Mouse (Mus musculus): ENCODE results near the gene Simc1.
"Not testable (repeated sequence)": the region's sequence is repeated elsewhere in the genome, so short reads cannot be mapped to it uniquely, and the experiment has no call there.

Simc1 gene

DNA sequence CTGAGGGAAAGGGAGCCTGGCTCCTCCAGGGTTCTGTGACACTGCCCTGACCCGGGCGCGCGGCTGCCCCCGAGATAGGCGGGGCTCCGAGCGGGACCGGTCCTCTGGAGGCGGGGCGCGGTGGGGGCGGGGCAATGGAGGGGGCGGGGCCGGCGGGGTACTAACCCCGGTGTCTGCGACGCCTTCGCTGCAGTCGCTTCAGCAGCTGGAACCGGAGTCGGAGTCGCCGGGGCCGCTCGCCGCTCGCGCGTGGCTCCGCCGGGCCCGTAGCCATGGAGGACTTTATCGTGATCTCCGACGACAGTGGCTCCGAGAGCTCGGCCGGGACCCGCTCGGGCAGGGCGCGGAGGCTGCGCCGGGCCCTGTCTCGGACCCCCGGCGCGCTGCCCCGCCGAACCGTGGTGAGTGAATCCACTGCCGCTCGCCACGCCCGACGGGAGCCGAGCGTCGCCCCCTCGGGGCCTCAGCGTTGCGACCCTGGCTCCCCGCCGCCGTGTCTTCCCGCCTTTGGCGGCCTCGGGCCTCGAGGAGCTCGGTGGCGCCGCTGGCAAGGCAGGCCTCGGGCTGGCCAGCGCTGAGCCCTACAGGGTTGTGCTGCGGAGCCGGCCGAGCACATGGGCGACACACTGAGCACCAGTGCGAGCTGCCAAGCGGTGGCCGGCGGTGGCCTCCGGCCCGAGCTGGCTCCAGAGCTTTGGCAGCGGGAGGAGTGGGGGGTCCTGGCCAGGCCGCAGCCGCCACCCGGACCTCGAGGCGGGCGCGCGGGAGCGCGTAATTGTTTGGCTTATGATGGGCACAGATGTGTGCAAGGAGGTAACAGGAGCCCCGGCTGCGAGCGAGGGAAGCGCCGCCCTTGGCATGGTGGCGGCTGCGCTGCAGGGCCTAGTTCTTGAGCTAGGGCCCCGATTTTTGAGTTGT is at the start of gene Simc1:
Simc1 (plus strand) TSS at position 176 of the 918 bp plus-strand sequence.
- peak; percentile 83 to 90 for DNase-seq

DNA sequence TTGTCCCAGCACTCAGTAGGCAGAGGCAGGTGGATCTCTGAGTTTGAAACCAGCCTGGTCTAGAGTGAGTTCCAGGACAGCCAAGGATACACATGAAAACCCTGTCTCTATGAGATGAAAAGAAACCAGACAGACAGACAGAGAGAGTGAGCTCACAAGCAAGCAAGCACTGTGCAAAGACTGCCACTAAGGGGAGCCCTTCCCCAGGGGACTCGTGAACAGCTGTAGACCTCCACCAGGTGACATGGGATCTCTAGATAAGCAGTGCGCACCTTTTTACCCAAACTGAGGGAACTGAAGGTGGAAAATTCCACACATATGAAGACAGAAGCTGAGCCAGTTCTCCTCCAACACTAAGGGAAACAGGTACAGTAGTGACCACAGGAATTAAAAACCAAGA is 46.5 kb upstream of the Simc1 start:
- peak; percentile 56 to 63 for DNase-seq

DNA sequence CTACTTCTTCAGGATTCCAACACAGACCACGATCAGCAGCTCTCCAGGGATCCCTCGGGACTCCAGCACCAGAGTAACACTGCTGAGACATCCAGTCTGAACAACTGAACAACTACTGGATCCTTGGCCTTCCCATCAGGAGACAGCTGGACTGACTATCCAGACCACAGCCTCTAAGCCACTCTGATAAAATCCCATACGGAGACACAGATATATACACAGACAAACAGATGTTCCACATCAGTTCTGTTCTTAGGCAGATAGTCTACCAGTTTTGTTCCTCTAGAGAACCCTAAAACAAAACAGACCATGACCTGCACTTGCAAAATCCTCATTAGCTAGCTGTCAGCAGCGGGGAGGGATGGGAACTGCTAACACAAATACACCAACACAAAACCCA is 44.3 kb upstream of the Simc1 start:
- DNase-seq = no peak

DNA sequence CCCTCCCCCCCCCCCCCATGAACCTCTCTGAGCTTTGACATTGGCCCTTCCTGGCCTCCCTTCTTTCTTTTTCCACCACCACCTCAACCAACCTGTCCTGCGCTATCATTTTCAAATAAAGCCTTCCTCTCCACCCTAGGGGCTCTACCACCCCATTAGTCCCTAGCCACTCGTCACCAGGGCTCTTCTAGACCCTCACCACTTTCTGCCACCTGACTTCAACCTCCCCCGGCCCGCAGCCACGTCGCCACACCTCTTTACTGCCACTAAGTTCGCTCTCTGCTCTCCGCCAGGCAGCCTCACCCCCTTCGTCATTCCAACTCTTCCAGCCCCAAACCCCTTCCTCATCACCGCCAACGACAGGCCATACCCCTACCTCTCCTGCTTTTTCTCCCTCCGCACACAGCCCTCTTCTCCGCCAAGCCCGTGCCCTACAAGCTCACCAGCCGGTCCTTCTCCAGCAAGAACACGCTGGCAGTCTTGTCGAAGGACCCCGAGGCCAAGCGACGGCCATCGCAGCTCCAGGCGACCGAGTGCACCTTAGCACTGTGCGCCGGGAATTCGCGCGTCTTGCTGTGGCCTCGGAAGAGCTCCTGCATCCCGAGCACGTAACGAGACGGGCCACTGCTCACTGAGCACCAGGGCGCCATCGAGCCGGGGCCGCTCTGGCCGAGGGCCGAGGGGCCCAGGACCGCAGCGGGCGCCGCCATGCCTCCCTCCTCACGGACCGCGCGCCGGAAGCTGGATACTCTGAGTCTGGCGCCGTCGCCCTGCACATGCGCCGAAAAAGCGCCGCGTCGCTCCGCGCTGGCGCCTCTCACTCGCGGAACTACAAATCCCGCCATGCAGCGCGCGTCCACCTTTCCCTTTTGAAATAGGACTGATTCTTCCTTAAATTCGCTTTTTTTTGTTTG is 35.2 kb upstream of the Simc1 start, which contains the start of gene Thoc3:
Thoc3 (minus strand) TSS at position 752 of the 914 bp plus-strand sequence.
- peak; percentile 93 to 95 for DNase-seq

DNA sequence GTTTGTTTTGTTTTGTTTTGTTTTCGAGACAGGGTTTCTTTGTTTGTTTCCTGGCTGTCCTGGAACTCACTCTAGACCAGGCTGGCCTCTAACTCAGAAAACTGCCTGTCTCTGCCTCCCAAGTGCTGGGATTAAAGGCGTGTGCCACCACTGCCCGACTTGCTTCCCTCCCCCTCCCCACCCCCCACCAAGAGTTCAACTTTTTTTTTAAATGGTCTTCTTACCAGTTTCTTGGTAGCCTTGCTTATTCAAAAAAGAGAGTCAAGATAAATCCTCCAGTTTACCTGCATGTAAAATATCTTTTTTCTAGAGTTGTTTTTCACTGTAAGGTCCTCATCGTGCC is 34.6 kb upstream of the Simc1 start:
- no peak for DNase-seq

DNA sequence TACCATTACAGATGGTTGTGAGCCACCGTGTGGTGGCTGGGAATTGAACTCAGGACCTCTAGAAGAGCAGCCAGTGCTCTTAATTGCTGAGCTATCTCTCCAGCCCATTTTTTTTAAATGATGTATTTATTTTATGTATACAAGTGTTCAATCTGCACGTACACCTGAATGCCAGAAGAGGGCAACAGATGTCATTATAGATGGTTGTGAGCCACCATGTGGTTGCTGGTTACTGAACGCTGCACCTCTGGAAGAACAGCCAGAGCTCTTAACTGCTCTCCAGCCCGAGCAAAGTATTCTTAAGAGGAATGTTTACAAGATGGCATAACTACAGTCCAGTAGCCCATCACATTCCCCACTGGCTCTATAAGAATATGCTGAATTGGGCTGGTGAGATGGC is 31.6 kb upstream of the Simc1 start:
- no peak for DNase-seq

DNA sequence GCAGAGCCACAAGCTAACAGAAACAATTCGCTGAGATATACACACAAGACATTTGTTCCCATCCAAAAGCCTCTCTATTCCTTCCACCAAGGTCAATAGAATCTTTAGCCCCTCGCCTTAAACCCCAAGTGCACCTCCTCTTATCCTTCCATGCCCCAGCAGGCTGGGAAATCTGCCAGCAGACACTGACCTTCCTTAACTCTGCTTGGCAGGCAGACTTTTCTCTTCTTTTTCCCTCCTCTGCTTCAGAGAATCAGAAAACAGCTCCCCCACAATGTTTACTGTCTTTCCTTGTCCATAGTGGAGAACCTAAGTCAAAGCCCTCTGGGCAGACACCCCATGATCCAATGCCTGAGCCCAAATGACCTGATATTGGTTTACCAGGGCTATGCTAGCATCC is 28.6 kb upstream of the Simc1 start:
- DNase-seq = no peak

DNA sequence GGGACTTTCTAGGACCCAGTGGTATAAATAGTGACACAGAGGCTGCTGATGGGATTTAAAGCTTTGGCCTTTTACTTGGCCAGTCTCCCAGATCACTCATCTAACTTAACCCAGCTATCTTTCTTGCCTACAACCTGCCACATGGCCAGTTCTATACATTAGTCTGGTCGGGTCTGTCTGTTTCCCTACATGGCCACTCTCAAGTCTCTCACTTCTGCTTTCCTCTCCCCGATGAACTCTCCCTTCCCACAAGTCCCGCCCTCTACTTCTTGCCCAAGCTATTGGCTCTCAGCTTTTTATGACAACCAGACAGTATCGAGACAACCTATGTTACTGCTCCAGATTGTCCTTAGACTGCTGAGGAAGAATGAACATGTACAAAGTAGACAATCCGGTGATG is 27.9 kb upstream of the Simc1 start:
- DNase-seq = no peak

DNA sequence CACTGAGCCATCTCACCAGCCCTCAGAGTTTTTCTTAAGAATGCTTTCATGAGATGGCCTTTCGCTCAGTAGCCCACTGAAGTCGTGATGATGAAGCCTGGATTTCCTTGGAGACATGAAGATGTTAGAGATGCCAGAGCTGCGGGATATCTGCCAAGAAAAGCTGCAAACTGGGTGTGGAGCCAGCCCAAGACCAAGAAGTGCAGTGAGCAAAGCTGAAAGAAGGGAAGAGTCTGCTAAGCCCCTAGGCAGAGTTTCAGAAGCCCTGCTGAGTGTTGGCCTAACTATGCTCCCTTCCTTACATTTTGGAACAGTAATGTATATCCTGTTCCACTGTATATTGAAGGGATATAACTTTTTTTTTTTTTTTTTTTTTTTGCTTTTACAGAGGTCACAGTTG is 24.3 kb upstream of the Simc1 start:
- no peak for DNase-seq

DNA sequence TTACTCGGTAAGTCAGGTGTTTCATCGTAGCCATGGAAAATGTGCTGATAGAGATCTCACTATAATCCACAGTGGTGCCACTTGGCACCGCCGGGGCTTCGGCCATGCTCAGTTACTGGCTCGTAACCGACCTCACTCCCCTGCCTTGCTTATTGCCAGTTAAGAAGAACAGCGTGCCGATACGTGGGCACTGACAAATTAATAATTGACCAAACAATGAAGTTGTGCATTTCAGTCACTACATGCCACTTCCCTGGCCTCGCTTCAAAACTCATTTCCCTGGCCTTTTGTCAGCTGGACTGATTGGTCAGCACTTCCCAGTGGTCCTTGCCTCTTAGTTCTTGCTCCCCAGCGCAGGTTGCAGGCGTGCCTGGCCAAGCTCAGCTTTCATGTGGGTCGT is 22.1 kb upstream of the Simc1 start:
- peak; percentile 33 to 51 for DNase-seq

DNA sequence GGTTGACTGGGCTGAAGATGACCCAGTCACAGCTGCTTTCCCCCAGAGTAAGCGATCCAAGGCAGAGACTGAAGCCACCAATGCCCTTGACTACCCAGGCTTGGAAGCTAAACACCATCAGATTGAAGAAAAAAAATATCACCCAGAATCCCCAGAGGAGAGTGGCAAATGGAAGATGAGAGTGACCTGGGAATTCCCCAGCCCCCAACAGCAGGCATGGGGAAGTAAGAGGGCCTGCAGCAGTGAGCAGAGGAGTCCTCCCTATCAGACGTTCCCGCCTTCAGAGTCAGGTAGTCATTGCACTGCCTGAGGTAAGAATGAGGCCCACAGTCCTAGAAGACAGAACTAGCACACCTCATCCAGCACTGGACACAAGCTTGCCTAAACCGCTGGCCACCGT is 13.2 kb upstream of the Simc1 start:
- no peak for DNase-seq

DNA sequence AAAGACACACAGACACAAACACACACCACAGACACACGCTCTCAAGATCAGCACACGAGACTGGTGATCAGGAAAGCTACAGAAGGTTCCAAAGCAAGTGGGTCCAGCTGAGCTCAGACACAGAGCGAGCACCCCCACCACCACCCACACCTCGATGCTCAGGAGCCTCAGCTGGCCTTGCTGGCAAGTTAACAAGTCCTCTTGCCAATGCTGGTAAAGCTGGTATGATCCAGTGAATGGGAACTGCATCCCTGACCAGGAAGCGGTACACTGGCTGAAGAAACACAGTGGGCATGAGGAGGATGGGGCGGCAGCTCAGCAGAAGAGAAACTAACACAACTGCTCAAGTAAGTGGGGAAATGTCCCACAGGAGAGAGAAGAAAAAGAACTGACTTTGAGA is 12.2 kb upstream of the Simc1 start:
- DNase-seq = no peak

DNA sequence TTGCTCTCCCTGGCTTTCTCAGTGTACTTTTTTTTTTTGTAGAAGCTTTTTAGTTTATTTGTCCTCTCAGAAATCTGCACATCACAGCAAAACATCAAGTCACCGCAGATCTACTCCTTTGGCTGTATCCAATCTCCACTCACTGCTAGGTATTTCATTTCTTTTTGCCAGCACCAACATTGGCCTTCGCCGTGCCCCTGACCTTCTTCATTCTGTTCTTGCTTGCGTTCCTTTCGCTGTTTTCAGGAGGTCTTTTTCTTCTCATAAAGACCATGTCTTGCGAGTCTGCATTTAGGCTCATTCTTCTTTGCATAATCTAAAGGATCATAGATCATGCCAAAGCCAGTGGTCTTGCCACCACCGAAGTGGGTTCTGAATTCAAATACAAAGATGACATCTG is 4.0 kb upstream of the Simc1 start:
- not testable (repeated sequence) for DNase-seq

DNA sequence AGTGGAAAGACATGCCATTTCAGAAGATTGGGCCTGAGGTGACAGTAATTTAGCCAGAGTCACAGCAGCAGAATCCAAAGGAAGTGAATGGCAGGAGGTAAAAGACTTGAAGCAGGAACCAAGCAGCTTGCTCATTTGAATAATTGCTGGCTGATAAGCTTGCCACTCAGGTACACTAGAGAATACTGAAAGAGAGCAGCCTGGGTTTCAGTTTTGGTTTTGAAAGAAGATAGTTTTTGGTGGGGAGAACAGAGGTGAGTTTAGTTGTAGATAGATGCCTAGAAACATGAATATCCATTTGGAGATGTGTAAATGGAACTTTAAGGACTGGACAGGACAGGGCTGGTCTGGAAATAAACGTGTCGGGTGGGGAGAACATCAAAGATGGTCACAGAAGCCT is 2.2 kb upstream of the Simc1 start:
- no peak for DNase-seq

DNA sequence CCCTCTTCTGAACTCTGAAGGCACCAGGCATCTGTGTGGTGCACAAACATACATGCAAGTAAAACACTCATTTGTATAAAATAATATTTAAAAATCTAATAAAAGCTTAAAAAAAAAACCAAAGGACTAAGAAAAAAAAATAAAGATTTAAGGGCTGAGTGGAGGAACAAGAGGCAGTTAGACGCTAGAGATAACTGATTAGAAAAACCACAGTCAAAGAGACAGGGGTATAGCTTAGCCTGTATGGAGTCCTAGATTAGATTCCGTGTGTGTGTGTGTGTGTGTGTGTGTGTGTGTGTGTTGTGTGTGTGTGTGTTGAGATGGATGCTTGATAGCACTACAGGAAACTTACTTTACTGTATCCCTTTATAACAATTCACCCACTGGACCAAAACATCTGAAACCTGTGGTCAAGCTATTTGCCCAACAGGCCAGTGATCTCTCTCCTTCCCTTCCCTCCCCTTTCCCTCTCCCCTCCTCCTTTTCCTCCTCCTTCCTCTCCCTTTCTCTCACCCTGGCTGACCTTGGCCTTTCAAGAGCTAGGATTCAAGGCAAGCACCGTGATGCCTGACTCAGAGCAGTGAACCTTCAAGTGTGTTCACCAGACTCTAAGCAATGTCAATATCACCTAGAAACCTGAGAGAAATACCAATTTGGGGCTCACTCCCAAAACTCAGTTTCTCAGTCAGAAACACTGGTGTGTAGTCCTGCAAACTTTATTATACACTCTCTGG is 1.5 kb upstream of the Simc1 start:
- DNase-seq = no peak

DNA sequence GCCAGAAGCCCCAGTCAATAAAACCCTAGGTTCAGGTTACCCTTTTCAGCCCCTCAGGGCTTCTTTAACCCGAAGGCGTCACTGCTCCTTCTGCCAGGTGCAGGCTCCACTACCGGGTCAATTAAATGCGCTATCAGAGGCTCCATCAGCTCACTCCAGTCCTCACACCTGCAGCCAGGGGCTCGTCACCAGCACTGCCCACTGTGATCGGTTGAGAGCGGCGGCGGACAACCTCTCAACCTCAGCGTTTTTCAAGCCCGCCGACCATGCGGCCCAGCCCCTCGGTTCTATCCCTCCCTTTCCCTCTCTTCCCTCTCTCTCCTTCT is 338 bp upstream of the Simc1 start:
- DNase-seq = no peak

DNA sequence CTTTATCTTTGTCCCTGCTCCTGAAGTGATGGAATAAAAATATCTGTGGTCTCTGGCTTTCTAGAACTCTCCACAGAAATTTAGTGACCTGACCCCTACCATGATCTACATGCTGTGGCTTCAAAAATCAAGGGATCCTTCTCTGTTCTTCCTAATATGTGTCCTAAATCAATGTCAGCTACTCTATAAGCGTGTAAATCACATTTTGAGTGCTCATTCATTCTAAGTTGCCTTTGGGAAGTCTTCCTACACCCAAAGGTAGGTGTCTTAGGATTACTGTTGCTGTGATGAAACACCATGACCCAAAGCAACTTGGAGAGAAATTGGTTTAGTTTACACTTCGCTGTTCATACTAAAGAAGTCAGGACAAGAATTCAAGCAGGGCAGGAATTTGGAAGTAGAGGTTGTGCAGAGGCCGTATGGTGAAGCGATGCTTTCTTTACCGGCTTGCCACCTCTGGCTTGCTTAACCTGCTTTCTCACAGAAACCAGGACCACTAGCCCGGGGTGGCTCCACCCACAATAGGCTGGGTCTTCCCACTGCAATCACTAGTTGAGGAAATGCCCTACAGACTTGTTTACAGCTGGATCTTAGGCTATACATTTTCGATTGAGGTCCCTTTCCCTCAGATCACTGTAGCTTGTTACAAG is 1.2 kb downstream of the Simc1 start:
- DNase-seq = peak; percentile 22 to 23

DNA sequence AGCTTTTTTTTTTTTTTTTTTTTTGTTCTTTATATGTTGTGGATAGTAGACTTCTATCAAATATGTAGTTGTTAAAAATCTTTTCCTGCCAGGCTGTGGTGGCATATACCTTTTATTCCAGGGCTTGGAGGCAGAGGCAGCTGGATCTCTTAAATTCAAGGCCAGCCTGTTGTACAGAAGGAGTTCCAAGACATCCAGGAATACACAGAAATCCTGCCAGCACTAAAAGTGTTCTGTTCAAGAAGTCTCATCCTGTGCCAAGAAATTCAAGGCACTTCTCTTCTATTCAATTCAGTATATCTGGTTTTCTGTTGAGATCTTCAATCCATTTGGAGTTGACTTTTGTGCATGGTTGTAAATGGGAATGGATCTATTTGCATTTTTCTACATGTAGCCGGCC is 2.3 kb downstream of the Simc1 start:
- no peak for DNase-seq

DNA sequence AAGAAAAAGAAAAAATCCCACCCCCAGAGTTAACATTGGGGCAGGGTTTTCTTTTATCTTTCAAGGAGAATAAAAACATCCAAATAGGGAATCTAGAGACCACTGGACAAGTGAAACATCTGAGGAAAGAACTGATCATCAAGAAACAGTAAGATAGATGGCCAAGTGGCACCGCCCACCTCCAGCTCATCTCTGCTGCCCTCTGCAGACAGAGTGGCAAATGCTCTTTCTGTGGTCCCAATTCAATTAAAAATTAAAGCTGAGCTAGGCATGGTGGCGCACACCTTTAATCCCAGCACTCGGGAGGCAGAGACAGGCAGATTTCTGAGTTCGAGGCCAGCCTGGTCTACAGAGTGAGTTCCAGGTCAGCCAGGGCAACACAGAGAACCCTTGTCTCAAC is 16.6 kb downstream of the Simc1 start:
- peak; percentile 14 to 17 for DNase-seq

DNA sequence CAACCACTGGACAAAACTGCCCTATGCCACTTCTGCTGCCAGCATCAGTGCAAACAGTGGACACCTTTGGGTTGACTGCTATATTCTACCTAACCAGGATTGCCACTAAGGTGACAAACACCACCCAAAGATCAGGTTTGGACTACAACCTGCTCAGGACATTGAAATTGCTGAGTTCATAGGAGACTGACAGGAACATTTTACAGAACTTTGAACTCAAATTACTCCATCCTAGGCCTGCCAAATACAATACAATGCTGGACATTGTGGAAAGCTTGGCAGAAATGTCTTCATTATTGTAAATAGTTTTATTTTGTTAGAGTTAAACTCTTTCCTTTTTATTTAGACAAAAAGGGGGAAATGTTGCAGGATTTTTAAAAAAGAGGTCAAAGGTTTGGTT is 17.6 kb downstream of the Simc1 start:
- no peak for DNase-seq

DNA sequence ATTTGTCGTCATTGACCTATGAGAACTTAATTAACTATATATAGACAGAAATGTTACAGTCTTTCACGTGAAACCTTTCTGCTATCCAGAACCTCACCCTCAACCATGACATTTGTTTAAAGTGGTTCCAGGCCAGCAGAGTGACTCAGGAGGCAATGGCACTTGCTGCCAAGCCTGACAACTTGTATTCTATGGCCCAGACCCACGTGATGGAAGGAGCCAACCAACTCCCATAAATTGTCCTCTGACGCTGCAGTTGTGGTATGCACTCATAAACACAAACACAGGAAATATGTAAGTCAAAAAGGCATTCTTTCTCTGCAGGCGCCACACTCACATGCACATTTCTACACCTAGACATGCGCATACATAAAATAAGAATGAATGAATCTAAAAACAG is 23.6 kb downstream of the Simc1 start:
- DNase-seq = no peak

DNA sequence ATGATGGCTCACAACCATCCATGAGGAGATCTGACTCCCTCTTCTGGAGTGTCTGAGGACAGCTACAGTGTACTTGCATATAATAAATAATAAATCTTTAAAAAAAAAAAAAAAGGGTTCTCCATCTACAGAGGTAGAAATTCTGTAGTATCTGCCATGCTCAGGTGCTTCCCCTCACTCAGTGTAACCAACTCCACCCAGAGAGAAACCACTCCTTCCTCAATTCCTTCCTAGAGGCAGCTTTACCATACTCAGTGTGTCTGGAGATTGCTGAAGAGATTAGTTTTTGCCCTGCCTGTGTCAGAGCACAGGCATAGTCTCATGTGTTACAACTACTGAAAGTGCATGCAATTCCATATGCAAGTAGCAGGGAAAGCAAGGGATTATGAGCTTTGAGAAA is 28.6 kb downstream of the Simc1 start:
- no peak for DNase-seq

DNA sequence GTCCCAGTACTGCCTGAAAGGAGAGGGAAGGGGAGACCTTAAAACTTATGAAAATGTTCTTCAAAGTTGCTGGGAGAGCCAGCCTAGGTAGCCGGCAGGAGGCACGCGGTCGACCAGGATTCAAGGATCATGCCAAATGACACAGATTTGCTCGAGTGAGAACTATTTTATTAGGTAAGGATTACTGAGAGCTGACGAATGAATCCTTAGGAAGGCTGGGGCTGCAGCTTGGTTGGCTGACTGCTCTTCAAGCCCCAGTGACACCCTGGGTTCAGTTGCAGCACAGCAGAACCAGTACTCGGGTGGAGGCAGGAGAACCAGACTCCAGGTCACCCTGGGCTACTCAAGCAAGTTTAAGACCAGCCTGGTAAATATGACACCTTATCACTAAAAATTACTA is 44.5 kb downstream of the Simc1 start:
- no peak for DNase-seq
